ENCODE assay signal across 19 mouse cellular contexts in genomic region chr17:4464286-4464880, GRCm38 (mm10).
DNase-seq lines count a peak whose midpoint lies in the region; ATAC-seq and TF ChIP-seq lines count a peak whose summit lies in the region.
"Had no signal": no experiment of that assay in that cellular context is flagged by ENCODE, and none has a peak within 500 bp of the region (broad histone marks: within the 10 kb centered on the region; RNA-seq: fewer than 3 reads in every experiment).

No protein-coding gene starts in this region.

- H3K36me3 ChIP-seq in forebrain, postnatal 0 days (ENCODE audit: insufficient read depth): no peaks in the 10 kb centered on the region
- H3K36me3 ChIP-seq in forebrain, embryonic 12.5 days (replicated peaks): no peaks in the 10 kb centered on the region
- no peaks in the 10 kb centered on the region for H3K36me3 ChIP-seq in kidney, embryonic 14.5 days (ENCODE audit: control insufficient read depth, insufficient read depth, low read length)
- no peaks in the 10 kb centered on the region for H3K36me3 ChIP-seq in midbrain, embryonic 16.5 days (ENCODE audit: control insufficient read depth, insufficient read depth, low read length)
- no peaks in the 10 kb centered on the region for H3K36me3 ChIP-seq in midbrain, embryonic 13.5 days
- H3K36me3 ChIP-seq: heart, embryonic 10.5 days; hindbrain, embryonic 12.5 days had no signal

- peaks cover 11% of the 10 kb centered on the region for H3K4me1 ChIP-seq in forebrain, postnatal 0 days (ENCODE audit: insufficient read depth)
- no peaks in the 10 kb centered on the region for H3K4me1 ChIP-seq in forebrain, embryonic 12.5 days
- H3K4me1 ChIP-seq in kidney, embryonic 14.5 days (ENCODE audit: control insufficient read depth, insufficient read depth, low read length): no peaks in the 10 kb centered on the region
- peaks cover 11% of the 10 kb centered on the region; the same call in 1 of the 2 replicates for H3K4me1 ChIP-seq in midbrain, embryonic 16.5 days (ENCODE audit: control insufficient read depth, insufficient read depth, low read length)
- no peaks in the 10 kb centered on the region for H3K4me1 ChIP-seq in midbrain, embryonic 13.5 days (replicated peaks)
- H3K4me1 ChIP-seq: heart, embryonic 10.5 days; hindbrain, embryonic 12.5 days had no signal

- H3K4me2 ChIP-seq in forebrain, postnatal 0 days (ENCODE audit: low read depth): no peak overlapping the region
- no peak overlapping the region for H3K4me2 ChIP-seq in forebrain, embryonic 12.5 days
- no peak overlapping the region for H3K4me2 ChIP-seq in kidney, embryonic 14.5 days (replicated peaks; ENCODE audit: low read depth, low read length)
- no peak overlapping the region for H3K4me2 ChIP-seq in midbrain, embryonic 16.5 days (ENCODE audit: low read length)
- H3K4me2 ChIP-seq in midbrain, embryonic 13.5 days (replicated peaks): no peak overlapping the region
- H3K4me2 ChIP-seq: hindbrain, embryonic 12.5 days had no signal

- peak overlapping the region; percentile 74 for H3K27ac ChIP-seq in forebrain, postnatal 0 days (ENCODE audit: low read depth, low read length)
- H3K27ac ChIP-seq in forebrain, embryonic 12.5 days: no peak overlapping the region
- no peak overlapping the region for H3K27ac ChIP-seq in kidney, embryonic 14.5 days (ENCODE audit: low read depth, low read length)
- peak overlapping the region; percentile 53 for H3K27ac ChIP-seq in midbrain, embryonic 16.5 days (ENCODE audit: low read length)
- no peak overlapping the region for H3K27ac ChIP-seq in midbrain, embryonic 13.5 days
- H3K27ac ChIP-seq: heart, embryonic 10.5 days; hindbrain, embryonic 12.5 days; liver, embryonic 14.5 days had no signal

- H3K4me3 ChIP-seq in forebrain, postnatal 0 days (ENCODE audit: low read depth, low read length): no peak overlapping the region
- no peak overlapping the region for H3K4me3 ChIP-seq in forebrain, embryonic 12.5 days (replicated peaks)
- H3K4me3 ChIP-seq in kidney, embryonic 14.5 days (ENCODE audit: low read length): no peak overlapping the region
- no peak overlapping the region for H3K4me3 ChIP-seq in midbrain, embryonic 16.5 days (ENCODE audit: low read depth, low read length)
- H3K4me3 ChIP-seq in midbrain, embryonic 13.5 days (replicated peaks): no peak overlapping the region
- H3K4me3 ChIP-seq: erythroblast, embryonic 14.5 days; heart, embryonic 10.5 days; hindbrain, embryonic 12.5 days; myocyte had no signal

- H3K9me3 ChIP-seq in forebrain, postnatal 0 days (ENCODE audit: low read length): no peaks in the 10 kb centered on the region
- H3K9me3 ChIP-seq in forebrain, embryonic 12.5 days: no peaks in the 10 kb centered on the region
- H3K9me3 ChIP-seq in kidney, embryonic 14.5 days (ENCODE audit: control insufficient read depth, low read length): no peaks in the 10 kb centered on the region
- no peaks in the 10 kb centered on the region for H3K9me3 ChIP-seq in midbrain, embryonic 16.5 days (replicated peaks; ENCODE audit: control insufficient read depth, low read length, poor library complexity, severe bottlenecking)
- no peaks in the 10 kb centered on the region for H3K9me3 ChIP-seq in midbrain, embryonic 13.5 days
- H3K9me3 ChIP-seq: heart, embryonic 10.5 days; hindbrain, embryonic 12.5 days had no signal

- H3K9ac ChIP-seq in forebrain, postnatal 0 days: no peak overlapping the region
- H3K9ac ChIP-seq in forebrain, embryonic 12.5 days: no peak overlapping the region
- H3K9ac ChIP-seq in kidney, embryonic 14.5 days (ENCODE audit: low read depth, low read length): no peak overlapping the region
- H3K9ac ChIP-seq in midbrain, embryonic 16.5 days (ENCODE audit: low read depth, low read length): no peak overlapping the region
- no peak overlapping the region for H3K9ac ChIP-seq in midbrain, embryonic 13.5 days (replicated peaks)
- H3K9ac ChIP-seq: hindbrain, embryonic 12.5 days; liver, embryonic 14.5 days had no signal

- WGBS in forebrain, postnatal 0 days: 23% methylated on average over 2 of the region's 2 CpGs
- 67% methylated on average over 2 of the region's 2 CpGs for WGBS in forebrain, embryonic 12.5 days
- WGBS in kidney, embryonic 14.5 days: 75% methylated on average over 2 of the region's 2 CpGs
- 54% methylated on average over 2 of the region's 2 CpGs for WGBS in midbrain, embryonic 16.5 days
- 76% methylated on average over 2 of the region's 2 CpGs for WGBS in midbrain, embryonic 13.5 days

- DNase-seq in forebrain, postnatal 0 days: peak; percentile 59
- peak; percentile 3 for DNase-seq in kidney, postnatal 14 days
- DNase-seq in telencephalon, adult 2 months (ENCODE audit: low read depth, low spot score): peak; percentile 44
- DNase-seq in thymus, postnatal 36 days: no peak
- DNase-seq: adrenal gland, postnatal 36 days; B cell, adult 2 months; cerebellum, adult 8-10 months; gastrocnemius, postnatal 25 days; midbrain, embryonic 14.5 days; thymus, postnatal 25 days had no signal

- no peaks in the 10 kb centered on the region for H3K27me3 ChIP-seq in forebrain, postnatal 0 days (ENCODE audit: insufficient read depth, low read length)
- H3K27me3 ChIP-seq in forebrain, embryonic 12.5 days: no peaks in the 10 kb centered on the region
- H3K27me3 ChIP-seq in kidney, embryonic 14.5 days (ENCODE audit: control insufficient read depth, insufficient read depth, low read length): no peaks in the 10 kb centered on the region
- no peaks in the 10 kb centered on the region for H3K27me3 ChIP-seq in midbrain, embryonic 16.5 days (ENCODE audit: control insufficient read depth, insufficient read depth, low read depth, low read length)
- H3K27me3 ChIP-seq in midbrain, embryonic 13.5 days: no peaks in the 10 kb centered on the region
- H3K27me3 ChIP-seq: hindbrain, embryonic 12.5 days had no signal

- TF ChIP-seq CTCF in forebrain, postnatal 0 days (IDR thresholded peaks at IDR 0.05; ENCODE audit: low read depth): no peak

- peak; percentile 86 for ATAC-seq in forebrain, postnatal 0 days
- ATAC-seq in forebrain, embryonic 12.5 days (ENCODE audit: low FRiP score): no peak
- no peak for ATAC-seq in kidney, embryonic 14.5 days (ENCODE audit: low FRiP score, low TSS enrichment)
- ATAC-seq in midbrain, embryonic 16.5 days: no peak
- ATAC-seq in midbrain, embryonic 13.5 days: no peak

Comparison
In these comparisons a context has a peak if more than half of its experiments do, and no peak if none do; other contexts are left out.
1. H3K27ac ChIP-seq: peak in forebrain, postnatal 0 days (single experiment) and midbrain, embryonic 16.5 days (single experiment); none in forebrain, embryonic 12.5 days (single experiment), kidney, embryonic 14.5 days (single experiment) and midbrain, embryonic 13.5 days (single experiment).
2. DNase-seq: peak in forebrain, postnatal 0 days (single experiment), kidney, postnatal 14 days (single experiment) and telencephalon, adult 2 months (single experiment); none in thymus, postnatal 36 days (0 of 2).